Mouse (Mus musculus) kidney, postnatal 25 days (tissue): ENCODE results near the gene Olfr133.
"Not testable (repeated sequence)": the region's sequence is repeated elsewhere in the genome, so short reads cannot be mapped to it uniquely, and the experiment has no call there.

ENCODE experiments used
- DNase-seq, 2 experiments: peaks; one replicate each; pipeline ENCODE4 v3.0.0; 2021; ENCODE audit warnings: mixed read lengths in 2 of 2

Olfr133 gene

DNA sequence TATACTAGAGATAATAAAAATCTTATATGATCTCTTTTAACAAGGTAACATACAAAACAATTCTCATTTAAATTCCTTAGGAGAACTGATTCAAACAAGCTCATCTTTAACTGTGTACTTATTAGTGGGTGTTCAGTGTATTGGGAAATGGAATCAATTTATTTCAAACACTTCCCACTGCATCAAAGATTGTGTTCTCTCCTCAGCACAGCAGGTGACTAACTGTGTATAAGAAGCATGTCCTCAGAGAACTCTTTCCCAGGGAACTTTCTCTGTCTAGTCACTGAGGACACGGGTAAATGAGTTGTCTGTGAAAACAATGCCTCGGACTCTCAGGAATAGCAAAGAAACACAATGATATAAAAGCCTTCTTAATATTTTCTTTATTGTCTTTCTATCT is at the start of gene Olfr133:
Gene Olfr133, plus strand, starts transcription at position 301 of the 400 bp plus-strand sequence.
- no peak for DNase-seq

DNA sequence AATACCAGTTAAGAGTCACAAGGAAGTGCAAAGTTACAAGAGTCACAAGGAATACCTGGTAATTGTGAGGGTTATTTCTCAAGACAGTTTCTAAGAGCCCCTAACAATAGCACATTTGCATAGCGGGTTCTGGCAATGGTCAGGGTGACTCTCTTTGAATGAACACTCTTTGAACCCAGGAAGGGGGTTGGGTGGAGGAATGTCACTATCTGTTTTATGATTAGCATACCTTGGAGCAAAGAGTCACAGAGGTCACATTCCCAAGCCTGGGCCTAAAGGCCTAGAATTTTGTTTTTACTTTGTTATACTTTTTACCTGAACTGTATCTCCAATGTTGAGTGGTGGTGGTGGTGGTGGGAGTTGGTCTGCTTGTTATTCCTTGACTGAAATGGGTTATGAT is 20.9 kb upstream of the Olfr133 start:
- DNase-seq, result not testable (repeated sequence)

DNA sequence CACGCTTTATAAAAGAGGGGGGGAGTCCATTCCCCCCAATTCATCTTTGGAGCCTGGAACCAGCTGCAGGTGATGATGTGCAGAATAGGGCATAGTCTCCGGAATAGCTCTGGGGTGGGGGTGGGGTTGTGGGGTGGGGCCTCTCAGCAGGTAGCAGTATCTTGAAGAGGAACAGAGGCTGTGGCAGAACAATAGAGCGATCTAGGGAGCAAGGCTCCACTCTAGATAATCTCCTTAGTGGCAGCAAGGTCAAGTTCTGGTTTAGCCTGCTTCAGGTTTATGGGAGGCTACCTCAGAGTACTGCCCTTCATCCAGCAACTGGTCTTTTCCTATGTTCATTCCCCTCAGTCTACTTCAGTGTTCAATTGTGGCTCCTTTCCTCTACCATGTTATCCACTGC is 19.7 kb upstream of the Olfr133 start:
- not testable (repeated sequence) for DNase-seq

DNA sequence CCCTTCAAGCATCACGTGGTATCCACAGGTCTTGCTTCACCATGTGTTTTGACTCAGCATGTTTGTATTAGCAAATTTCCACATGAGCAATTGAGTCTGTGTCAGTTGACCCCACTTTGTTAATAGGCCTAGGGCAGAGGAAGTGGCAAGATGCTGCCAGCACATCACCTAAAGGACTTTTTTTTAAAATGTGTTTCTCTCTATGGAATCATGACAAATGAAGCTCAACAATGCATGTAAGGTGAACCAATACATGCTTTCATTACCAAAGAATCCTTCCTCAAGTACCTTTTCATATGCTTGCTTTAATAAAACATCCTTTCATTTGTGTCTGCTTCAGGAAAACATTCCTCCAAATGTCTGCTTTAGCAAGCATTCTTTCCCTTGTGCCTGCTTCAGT is 10.7 kb upstream of the Olfr133 start, which contains the start of gene Olfr132:
Gene Olfr132, minus strand, starts transcription at position 101 of the 400 bp plus-strand sequence.
- DNase-seq, result no peak

DNA sequence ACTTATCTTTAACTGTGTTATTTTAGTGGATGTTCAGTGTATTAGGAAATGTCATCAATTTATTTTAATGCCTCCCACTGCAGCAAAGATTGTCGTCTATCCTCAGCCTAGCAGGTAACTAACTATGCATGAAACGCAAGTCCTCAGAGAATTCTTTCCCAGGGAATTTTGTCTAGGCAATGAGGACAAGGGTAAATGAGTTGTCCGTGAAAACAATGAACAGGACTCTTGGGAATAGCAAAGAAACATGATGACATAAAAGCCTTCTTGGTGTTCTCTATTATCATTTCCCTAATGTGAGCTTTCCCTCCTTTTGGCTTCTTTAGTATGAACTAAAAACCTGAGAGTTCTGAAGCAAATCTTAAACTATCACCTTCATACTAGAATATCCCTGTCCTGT is 26.0 kb downstream of the Olfr133 start, which contains the start of gene Olfr134:
Gene Olfr134, plus strand, starts transcription at position 301 of the 400 bp plus-strand sequence.
- DNase-seq, result no peak
